Mouse (Mus musculus) stomach, embryonic 14.5 days (tissue): ENCODE measurements around the gene Plpp1. TPM values are rescaled to one million over a fixed set of nuclear protein-coding genes. Genes with fewer than 3 reads are reported as not detected.

ENCODE experiments used
- ATAC-seq: fragments of 200-750 bp; cut with Nextera tagmentation; 2 replicates; pipeline ENCODE4 v1.8.0; 2017; ENCODE audit warnings: low read depth, moderate TSS enrichment; ENCODE audit not compliant: insufficient number of reproducible peaks, insufficient read depth, low FRiP score
- H3K27ac ChIP-seq: fragments of 300-500 bp; sonication (generic); 2 replicates; pipeline ENCODE4 v1.5.1; 2014; ENCODE audit warnings: mild to moderate bottlenecking, low read length, moderate library complexity, mixed read lengths
- H3K27me3 ChIP-seq: fragments of 300-500 bp; sonication (generic); 2 replicates; pipeline ENCODE4 v1.6.1; 2014; ENCODE audit warnings: low read length, control low read depth, mixed read lengths; ENCODE audit not compliant: control insufficient read depth, insufficient read depth
- H3K36me3 ChIP-seq: fragments of 300-500 bp; sonication (generic); 2 replicates; pipeline ENCODE4 v1.6.1; 2014; ENCODE audit warnings: mild to moderate bottlenecking, control low read depth, low read length, moderate library complexity, mixed read lengths; ENCODE audit not compliant: control insufficient read depth, insufficient read depth
- H3K4me1 ChIP-seq: fragments of 300-500 bp; sonication (generic); 2 replicates; pipeline ENCODE4 v1.6.1; 2014; ENCODE audit warnings: low read length, control low read depth, mixed read lengths; ENCODE audit not compliant: control insufficient read depth, insufficient read depth
- H3K4me2 ChIP-seq: fragments of 300-500 bp; sonication (generic); replicated peaks from 2 replicates; pipeline ENCODE4 v1.6.1; 2014; ENCODE audit warnings: low read depth, low read length, control low read depth
- H3K4me3 ChIP-seq: fragments of 300-500 bp; sonication (generic); 2 replicates; pipeline ENCODE4 v1.5.1; 2014; ENCODE audit warnings: low read depth, low read length, control low read depth
- H3K9ac ChIP-seq: fragments of 300-500 bp; sonication (generic); replicated peaks from 2 replicates; pipeline ENCODE4 v1.6.1; 2014; ENCODE audit warnings: low read depth, mild to moderate bottlenecking, control low read depth, low read length, moderate library complexity, mixed read lengths
- H3K9me3 ChIP-seq: fragments of 300-500 bp; sonication (generic); 2 replicates; pipeline ENCODE4 v1.6.1; 2016; ENCODE audit warnings: low read depth, low read length, control low read depth; ENCODE audit not compliant: control insufficient read depth
- WGBS: fragments of 180-500 bp; shearing (Covaris S2); extraction: QIAGEN DNeasy Blood & Tissue Kit; methylation state at CpG from one replicate; pipeline ENCODE4 v1.1.7; 2014; 5-methylcytosine and 5-hydroxymethylcytosine counted together
- polyA plus RNA-seq: library from polyadenylated mRNA; unstranded; fragments of >200 nt; fragmentation: Nextera tagmentation; extraction: Ambion mirVana; gene quantifications from 2 replicates; pipeline ENCODE4 v1.2.1, GENCODE M21; 2014

The Plpp1 gene
- polyA plus RNA-seq, 1 experiment from 2014 or later: 97.1 TPM

DNA sequence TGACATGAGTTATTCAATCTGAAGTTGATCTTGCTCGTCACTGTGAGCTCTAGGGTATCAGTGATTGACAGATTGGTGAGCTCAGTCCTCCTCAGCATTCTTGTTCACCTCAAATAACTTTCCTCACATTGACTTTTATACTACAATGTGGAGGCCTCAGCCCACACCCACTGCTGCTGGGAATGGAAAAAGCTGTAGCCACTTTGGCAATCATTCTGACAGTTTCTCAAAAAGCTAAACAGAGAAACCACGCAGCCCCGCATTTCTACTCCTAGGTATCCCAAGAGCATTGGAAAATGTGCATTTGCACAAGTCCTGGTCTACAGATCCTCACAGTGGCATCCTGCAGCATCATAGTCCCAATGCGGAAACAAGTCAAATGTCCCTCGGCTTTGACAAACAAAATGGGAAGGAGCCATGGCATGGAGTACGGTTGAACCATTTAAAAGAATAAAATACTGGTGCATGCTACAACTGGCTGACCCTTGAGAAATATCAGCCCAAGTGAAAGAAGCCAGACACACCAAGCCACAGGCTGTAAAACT is 42.0 kb upstream of the Plpp1 start:
- 0 out of 2 replicates have a peak, but pooled peaks have one; percentile 33 for ATAC-seq
- Histone ChIP-seq H3K9me3 (no peaks in the 10 kb centered on the region), H3K27ac (peak overlapping the region; percentile 34; the same call in 1 of the 2 replicates), H3K27me3 (no peaks in the 10 kb centered on the region), H3K36me3 (no peaks in the 10 kb centered on the region), H3K9ac (no peak overlapping the region), H3K4me1 (peaks cover 51% of the 10 kb centered on the region; the same call in 1 of the 2 replicates), H3K4me3 (no peak overlapping the region), H3K4me2 (no peak overlapping the region)
- WGBS: 65% methylated on average over 6 of the region's 6 CpGs

DNA sequence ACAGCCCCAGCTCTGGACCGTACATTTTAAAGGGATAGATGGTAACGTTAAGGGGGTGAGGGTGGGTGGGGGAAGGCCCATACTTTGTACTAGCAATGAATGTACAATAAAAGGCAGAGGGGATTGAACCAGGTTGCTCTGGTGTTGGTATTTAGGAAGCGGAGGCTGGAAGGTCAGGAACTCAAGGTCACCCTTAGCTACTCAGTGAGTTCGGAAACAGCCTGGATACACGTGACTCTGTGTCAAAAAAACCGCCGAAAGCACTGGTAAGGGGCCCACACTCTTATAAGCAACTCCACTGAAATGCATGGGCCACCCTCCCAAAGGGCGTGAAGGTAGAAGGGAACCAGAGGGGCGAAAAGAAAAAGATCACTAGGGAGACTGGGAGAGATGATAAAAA is 41.2 kb upstream of the Plpp1 start:
- Histone ChIP-seq H3K36me3 (no peaks in the 10 kb centered on the region), H3K9ac (no peak overlapping the region), H3K9me3 (no peaks in the 10 kb centered on the region), H3K4me3 (no peak overlapping the region), H3K4me2 (no peak overlapping the region), H3K27ac (peak overlapping the region; percentile 16; the same call in 1 of the 2 replicates), H3K4me1 (peaks cover 52% of the 10 kb centered on the region; the same call in 1 of the 2 replicates), H3K27me3 (no peaks in the 10 kb centered on the region)
- WGBS: 73% methylated on average over 9 of the region's 9 CpGs
- no peak for ATAC-seq

DNA sequence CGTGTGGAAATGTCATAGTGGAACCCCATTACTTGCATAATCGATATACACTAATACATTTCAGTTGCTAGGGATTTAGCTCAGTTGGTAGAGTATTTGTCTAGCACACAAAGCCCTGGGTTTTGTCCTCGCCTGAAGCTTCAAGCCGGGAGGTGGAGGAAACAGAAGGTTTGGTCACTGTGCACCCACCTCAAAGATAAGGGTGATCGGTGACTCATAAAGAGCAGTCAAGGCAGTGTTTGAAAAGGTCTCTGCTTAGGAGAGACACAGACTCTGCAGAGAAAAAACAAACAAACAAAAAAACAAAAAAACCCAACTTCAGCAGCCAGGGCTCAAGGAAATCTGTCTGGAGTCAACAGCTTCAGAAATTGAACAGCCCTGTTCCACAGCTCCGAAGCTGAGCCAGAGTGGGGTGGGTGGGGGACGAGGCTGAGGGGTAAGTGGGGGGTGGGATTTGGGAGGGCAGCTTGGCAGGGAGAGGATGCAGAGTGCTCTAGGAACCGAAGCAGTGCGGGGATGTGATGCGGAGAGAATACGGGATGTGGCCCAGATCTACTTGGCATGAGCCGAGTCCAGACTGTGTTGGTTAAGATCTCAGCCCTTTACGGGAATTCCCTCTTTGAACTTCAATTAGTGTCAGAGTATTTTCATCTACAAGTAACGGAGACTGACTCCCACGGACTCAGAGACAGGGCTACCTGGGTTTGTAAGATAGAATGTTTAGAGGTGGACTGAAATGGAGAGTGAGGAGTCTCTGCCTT is 40.6 kb upstream of the Plpp1 start:
- peaks cover 46% of the 10 kb centered on the region; the same call in 1 of the 2 replicates for H3K4me1 ChIP-seq
- no peak overlapping the region for H3K9ac ChIP-seq
- H3K27ac ChIP-seq: peak overlapping the region; percentile 16; the same call in 1 of the 2 replicates
- H3K9me3 ChIP-seq: no peaks in the 10 kb centered on the region
- ATAC-seq: no peak
- H3K36me3 ChIP-seq: no peaks in the 10 kb centered on the region
- WGBS: 63% methylated on average over 15 of the region's 15 CpGs
- no peaks in the 10 kb centered on the region for H3K27me3 ChIP-seq
- no peak overlapping the region for H3K4me3 ChIP-seq
- no peak overlapping the region for H3K4me2 ChIP-seq

DNA sequence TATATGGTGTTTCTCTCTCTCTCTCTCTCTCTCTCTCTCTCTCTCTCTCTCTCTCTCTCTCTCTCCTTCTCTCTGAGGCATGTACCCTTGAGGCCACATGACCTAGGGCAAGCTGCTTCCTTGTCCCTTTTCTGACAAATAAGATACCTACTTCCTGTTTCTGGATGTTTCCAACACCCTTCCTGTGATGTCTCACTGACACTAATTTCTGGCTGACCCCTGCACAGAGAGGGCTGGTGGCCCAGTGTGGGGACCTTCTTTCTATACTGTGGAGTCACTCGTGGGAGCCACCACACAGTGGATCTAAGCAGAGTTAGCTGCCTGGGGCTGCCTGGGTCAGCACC is 40.1 kb upstream of the Plpp1 start:
- WGBS: 50% methylated on average over 1 of the region's 1 CpGs
- no peak for ATAC-seq
- Histone ChIP-seq H3K36me3 (no peaks in the 10 kb centered on the region), H3K4me2 (no peak overlapping the region), H3K27ac (no peak overlapping the region; the same call in 1 of the 2 replicates), H3K4me1 (peaks cover 44% of the 10 kb centered on the region; the same call in 1 of the 2 replicates), H3K4me3 (no peak overlapping the region), H3K9me3 (no peaks in the 10 kb centered on the region), H3K27me3 (no peaks in the 10 kb centered on the region), H3K9ac (no peak overlapping the region)

DNA sequence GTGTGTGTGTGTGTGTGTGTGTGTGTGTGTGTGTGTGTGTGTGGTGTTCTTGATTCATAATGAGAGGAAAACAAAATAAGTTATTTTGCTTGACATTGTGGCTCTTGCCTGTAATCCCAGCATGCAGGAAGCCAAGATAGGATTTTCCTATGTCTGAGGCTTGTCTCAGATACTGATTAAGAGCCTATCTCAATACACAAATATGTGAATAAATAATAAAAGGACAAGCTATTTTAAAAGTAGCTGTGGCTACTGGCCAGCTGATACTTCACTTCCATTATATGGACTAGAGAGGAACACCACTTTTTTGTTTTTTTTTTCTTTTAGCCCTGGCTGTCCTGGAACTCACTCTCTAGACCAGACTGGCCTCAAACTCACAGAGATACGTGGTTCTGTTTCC is 38.8 kb upstream of the Plpp1 start:
- no peaks in the 10 kb centered on the region; the same call in 1 of the 2 replicates for H3K9me3 ChIP-seq
- no peak overlapping the region for H3K9ac ChIP-seq
- whole genome bisulfite sequencing: 27% methylated on average over 1 of the region's 1 CpGs
- H3K4me3 ChIP-seq: no peak overlapping the region
- H3K36me3 ChIP-seq: no peaks in the 10 kb centered on the region
- peaks cover 36% of the 10 kb centered on the region; the same call in 1 of the 2 replicates for H3K4me1 ChIP-seq
- H3K27me3 ChIP-seq: no peaks in the 10 kb centered on the region
- no peak overlapping the region for H3K4me2 ChIP-seq
- H3K27ac ChIP-seq: peak overlapping the region; percentile 84
- no peak for ATAC-seq

DNA sequence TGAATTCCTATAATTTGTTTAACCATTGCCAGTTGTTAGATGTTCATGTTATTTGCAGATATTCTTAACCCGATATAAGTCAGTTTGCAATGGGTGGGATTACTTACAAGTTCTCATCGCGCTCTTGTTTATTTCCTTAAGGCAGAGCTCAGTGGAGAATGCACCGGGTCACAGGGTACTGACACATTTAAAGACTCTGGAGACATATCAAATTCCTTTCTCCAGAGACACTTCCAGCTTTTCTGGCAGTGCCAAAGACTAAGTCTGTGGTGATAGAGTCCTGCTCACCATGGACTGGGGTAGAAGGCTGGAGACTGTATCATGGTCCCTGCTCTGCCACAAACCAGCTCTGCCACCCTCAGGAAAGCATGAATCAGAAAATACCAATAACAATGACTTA is 38.0 kb upstream of the Plpp1 start:
- H3K36me3 ChIP-seq: no peaks in the 10 kb centered on the region
- H3K4me3 ChIP-seq: no peak overlapping the region
- no peak overlapping the region for H3K9ac ChIP-seq
- peak overlapping the region; percentile 27; the same call in 1 of the 2 replicates for H3K27ac ChIP-seq
- no peaks in the 10 kb centered on the region for H3K27me3 ChIP-seq
- peaks cover 36% of the 10 kb centered on the region; the same call in 1 of the 2 replicates for H3K4me1 ChIP-seq
- 36% methylated on average over 4 of the region's 4 CpGs for WGBS
- H3K9me3 ChIP-seq: peaks cover 7% of the 10 kb centered on the region
- ATAC-seq: no peak
- H3K4me2 ChIP-seq: no peak overlapping the region

DNA sequence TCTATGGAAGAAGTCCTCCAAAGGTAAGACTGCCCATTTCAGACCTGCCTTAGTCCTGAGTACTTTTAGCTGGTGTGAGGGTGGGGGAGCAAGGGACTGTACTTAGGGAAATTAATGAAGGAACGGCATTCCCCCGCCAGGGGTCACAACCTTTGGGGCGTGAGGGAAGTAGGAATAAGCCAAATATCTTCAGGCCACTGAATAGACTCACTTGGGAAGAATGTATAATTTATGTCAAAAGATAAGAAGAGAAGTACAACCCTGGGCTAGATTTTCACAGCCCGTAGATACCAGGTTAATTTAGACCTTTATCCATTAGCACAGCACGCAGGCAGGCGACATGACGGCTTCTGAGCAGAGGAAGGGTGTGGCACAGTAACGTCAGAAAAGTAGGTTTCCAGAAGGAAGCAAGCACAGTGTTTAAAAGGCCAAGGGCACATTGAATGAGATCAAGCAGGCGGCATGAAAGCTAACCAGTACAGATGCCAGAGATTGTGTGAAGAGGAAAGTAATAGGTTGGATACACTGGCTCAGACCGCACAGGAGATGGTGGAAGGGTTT is 37.0 kb upstream of the Plpp1 start:
- Histone ChIP-seq H3K9ac (no peak overlapping the region), H3K4me2 (no peak overlapping the region), H3K9me3 (peaks cover 10% of the 10 kb centered on the region), H3K36me3 (no peaks in the 10 kb centered on the region), H3K27ac (no peak overlapping the region), H3K27me3 (no peaks in the 10 kb centered on the region), H3K4me1 (peaks cover 35% of the 10 kb centered on the region; the same call in 1 of the 2 replicates), H3K4me3 (no peak overlapping the region)
- WGBS: 43% methylated on average over 10 of the region's 10 CpGs
- ATAC-seq: no peak

DNA sequence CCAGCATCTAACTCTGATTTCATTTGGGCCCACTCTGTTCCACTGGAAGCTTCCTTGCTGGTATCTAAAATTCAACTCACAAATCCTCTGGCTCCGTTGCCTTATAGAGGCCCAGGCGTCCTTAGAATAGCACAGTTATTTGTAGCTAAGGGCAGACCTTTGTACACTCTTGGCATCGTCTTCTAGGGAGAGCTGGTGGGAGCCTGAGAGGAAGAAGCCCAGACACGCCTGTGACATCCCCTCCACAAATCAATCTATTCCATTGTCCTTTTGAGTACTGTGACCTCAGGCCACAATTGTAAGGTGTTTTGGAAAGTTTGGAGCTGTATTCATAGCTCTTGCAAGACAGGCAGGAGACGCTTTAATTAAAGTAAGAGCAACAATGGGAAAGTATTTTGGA is 36.0 kb upstream of the Plpp1 start:
- no peak for ATAC-seq
- Histone ChIP-seq H3K36me3 (no peaks in the 10 kb centered on the region), H3K9ac (no peak overlapping the region), H3K4me2 (no peak overlapping the region), H3K27me3 (no peaks in the 10 kb centered on the region), H3K9me3 (peaks cover 10% of the 10 kb centered on the region), H3K27ac (no peak overlapping the region), H3K4me3 (no peak overlapping the region), H3K4me1 (peaks cover 26% of the 10 kb centered on the region; the same call in 1 of the 2 replicates)
- 73% methylated on average over 5 of the region's 5 CpGs for WGBS
